Mouse (Mus musculus) testis, adult 2 months (tissue): ENCODE results near the gene Phactr2. TPM values are rescaled to one million over a fixed set of nuclear protein-coding genes. Genes with fewer than 3 reads are reported as not detected.

Experiments
- H3K27ac ChIP-seq: fragments of 200-500 bp; 2 replicates; pipeline ENCODE4 v1.5.1; 2012; ENCODE audit warnings: low read depth, low read length; ENCODE audit not compliant: control insufficient read depth, insufficient read depth
- H3K27me3 ChIP-seq: fragments of 200-500 bp; 2 replicates; pipeline ENCODE4 v1.6.1; 2012; ENCODE audit warnings: mild to moderate bottlenecking, low read length, moderate library complexity; ENCODE audit not compliant: control insufficient read depth, insufficient read depth
- H3K36me3 ChIP-seq: fragments of 200-500 bp; 2 replicates; pipeline ENCODE4 v1.6.1; 2012; ENCODE audit warnings: mild to moderate bottlenecking, low read length; ENCODE audit not compliant: control insufficient read depth, insufficient read depth
- H3K4me1 ChIP-seq: fragments of 200-500 bp; 2 replicates; pipeline ENCODE4 v1.6.1; 2012; ENCODE audit warnings: low read length; ENCODE audit not compliant: control insufficient read depth, insufficient read depth
- H3K4me3 ChIP-seq: fragments of 200-500 bp; 2 replicates; pipeline ENCODE4 v1.5.1; 2012; ENCODE audit warnings: low read depth, mild to moderate bottlenecking, low read length, moderate library complexity, mixed read lengths; ENCODE audit not compliant: control insufficient read depth
- CTCF ChIP-seq: fragments of 200-500 bp; IDR thresholded peaks from 2 replicates; pipeline ENCODE4 v1.5.1; 2012; ENCODE audit warnings: low read depth, mild to moderate bottlenecking, inconsistent platforms, low read length, moderate library complexity; ENCODE audit not compliant: control insufficient read depth, insufficient read depth, insufficient replicate concordance
- POLR2A ChIP-seq: fragments of 200-500 bp; IDR thresholded peaks from 2 replicates; pipeline ENCODE4 v1.6.1; 2012; ENCODE audit warnings: low read depth, mild to moderate bottlenecking, inconsistent platforms, low read length, moderate library complexity; ENCODE audit not compliant: control insufficient read depth
- polyA plus RNA-seq: library from polyadenylated mRNA; depleted of rRNA; stranded (reverse); fragments of >200 nt; gene quantifications from 2 replicates; pipeline ENCODE4 v1.2.3, GENCODE M21; 2012

Gene Phactr2
- polyA plus RNA-seq, 1 experiment: 3.5 TPM

DNA sequence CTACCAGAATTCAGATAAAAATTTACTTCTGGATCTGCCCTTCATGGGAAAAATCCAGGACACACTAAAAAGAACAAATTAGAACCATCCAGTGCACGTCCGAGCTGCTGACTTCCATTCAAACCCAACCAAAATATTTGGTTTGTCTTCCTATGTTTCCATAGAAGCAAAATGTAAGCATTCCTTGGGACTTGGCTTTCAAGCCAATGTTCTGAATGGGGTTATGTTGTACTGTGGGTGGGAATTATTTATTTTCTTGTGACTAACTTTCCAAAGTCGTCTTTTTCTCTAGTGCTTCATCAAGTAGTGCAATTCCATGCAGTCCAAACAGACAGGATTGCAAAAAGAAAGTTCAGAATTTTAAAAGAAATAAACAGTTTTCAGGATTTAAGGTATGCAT is 239.7 kb downstream of the Phactr2 start:
- Histone ChIP-seq H3K4me1 (no peaks in the 10 kb centered on the region), H3K36me3 (no peaks in the 10 kb centered on the region), H3K4me3 (no peak overlapping the region), H3K27me3 (no peaks in the 10 kb centered on the region), H3K27ac (no peak overlapping the region)
- TF ChIP-seq CTCF: no peak
- TF ChIP-seq POLR2A: no peak

DNA sequence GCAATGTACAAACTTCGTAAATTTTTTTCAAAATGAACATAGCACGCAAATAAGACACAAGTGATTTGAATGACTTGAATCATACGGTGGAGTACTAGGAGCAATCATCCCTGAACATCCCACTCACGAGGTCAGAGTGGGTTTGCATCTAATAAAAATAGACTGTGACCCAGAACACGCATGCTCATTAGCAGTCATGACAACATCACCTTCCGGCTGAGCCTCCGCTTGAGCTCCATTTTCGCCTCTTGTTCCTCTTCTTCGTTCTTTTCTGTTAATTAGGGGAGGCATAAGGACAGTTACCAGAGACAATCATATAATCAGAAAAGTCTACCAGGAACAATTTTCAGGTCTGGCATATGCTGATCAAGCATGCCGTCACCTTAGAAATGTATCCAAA is 240.3 kb downstream of the Phactr2 start:
- Histone ChIP-seq H3K4me3 (no peak overlapping the region), H3K27me3 (no peaks in the 10 kb centered on the region), H3K36me3 (no peaks in the 10 kb centered on the region), H3K27ac (no peak overlapping the region), H3K4me1 (no peaks in the 10 kb centered on the region)
- TF ChIP-seq CTCF: no peak
- no peak for TF ChIP-seq POLR2A

DNA sequence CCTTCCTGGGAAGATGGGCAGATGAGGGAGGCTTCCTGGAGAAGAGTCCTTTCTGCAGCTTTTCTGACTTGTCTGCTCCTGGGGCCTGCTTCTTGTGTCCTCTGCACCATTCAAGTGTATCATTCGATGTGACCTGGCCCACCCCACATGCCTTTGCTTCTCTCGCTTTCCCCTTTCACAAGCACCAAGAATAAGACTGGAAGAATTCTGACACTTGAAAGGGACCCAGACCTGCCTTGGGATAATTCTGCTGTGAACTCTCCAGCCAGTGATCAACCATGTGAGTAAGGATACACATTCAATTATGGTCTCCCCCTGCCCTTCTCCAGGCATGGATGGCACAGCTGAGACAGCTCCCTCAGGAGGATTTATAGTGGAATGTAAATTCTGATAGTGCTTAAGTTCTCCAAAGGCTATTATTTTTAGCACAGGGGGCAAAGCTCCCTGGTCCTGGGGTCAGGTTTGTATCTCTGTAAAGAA is 241.0 kb downstream of the Phactr2 start:
- TF ChIP-seq POLR2A (no peak), CTCF (no peak)
- H3K4me3 ChIP-seq: no peak overlapping the region
- H3K27ac ChIP-seq: no peak overlapping the region
- no peaks in the 10 kb centered on the region for H3K27me3 ChIP-seq
- no peaks in the 10 kb centered on the region for H3K4me1 ChIP-seq
- H3K36me3 ChIP-seq: no peaks in the 10 kb centered on the region

DNA sequence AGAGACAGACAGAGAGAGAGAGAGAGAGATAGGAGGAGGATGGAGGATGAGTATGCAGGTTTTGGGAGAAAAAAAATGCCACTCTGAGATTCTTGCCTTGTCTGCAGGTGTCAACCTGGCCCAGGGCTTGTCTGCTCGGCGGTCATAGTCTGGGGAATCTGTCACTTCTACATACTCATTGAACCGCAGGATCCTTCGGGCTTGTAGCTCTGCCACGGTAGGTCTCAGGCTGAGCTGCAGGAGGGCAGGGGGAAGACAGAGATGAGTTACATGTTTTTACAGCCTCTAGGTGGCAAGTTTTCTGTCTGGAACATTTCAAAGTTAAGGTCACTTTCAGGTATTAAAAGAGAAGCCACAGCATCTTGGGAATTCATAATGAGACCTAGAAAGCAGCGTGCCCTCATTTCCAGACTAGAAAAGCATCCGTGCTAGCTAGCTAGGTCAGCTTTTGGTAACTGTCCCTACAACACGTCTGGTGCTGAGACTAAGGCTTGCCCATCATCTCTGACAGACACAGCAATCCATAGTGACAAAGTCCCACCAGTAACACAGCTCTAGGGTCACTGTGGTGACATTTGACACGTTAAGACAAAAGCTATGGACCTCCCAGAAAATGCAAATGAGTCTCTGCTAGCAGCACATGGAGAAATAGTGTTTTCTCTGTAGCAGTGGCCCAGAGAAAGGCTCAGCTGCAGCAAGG is 241.6 kb downstream of the Phactr2 start:
- Histone ChIP-seq H3K27ac (no peak overlapping the region), H3K36me3 (no peaks in the 10 kb centered on the region), H3K4me3 (no peak overlapping the region), H3K4me1 (no peaks in the 10 kb centered on the region), H3K27me3 (no peaks in the 10 kb centered on the region)
- TF ChIP-seq POLR2A (no peak), CTCF (no peak)

DNA sequence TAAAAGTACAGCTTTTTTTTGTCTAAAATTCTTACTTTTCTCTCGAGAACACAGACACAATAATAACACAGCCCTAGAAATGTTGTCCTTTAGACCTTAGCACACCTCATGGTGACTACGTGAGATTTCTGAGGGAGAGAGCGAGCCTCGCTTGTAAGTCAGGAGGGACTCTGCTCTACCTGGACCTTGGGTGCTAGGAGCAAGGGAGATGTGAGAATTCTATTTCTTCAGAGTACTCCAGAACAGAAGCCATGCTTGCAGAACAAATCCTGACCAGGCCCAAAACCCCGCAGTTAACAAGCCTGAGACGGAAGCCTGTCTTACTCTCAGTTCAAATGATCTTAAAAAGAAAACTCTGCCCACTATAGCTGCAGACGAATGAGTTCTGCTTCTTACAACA is 243.5 kb downstream of the Phactr2 start:
- Histone ChIP-seq H3K27me3 (no peaks in the 10 kb centered on the region), H3K36me3 (no peaks in the 10 kb centered on the region), H3K27ac (no peak overlapping the region), H3K4me1 (no peaks in the 10 kb centered on the region), H3K4me3 (no peak overlapping the region)
- no peak for TF ChIP-seq POLR2A
- TF ChIP-seq CTCF: no peak

DNA sequence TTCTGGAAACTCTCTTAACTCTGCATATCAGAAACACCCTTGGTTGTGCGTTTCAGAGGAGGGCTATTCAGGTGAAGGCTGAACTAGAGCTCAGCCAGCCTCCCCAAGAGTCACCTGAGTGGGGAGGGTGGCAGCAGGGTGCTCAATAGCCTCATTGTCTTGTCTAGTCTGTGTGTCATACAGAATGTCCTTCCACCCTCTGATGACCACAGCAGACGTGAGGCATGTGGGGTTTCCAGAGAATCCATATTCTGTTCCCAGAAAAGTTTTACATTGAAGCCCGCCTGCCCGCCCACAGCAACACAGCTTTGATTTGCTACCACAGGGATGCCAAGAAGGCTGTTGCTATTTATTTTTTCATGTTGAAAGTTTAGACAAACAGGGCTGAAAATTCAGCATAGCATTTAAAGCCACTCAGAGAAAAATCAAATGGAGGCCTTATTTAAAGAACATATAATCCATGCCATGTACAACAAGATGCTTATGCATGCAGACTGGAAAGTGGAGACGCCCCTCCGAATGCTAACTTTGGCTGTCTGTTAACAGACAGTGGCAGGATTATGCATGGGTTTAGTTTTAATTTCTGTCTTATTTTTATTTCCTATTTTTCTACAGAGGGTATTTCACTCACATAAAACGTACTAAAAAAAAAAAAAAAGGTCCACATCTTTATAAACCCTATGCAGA is 248.7 kb downstream of the Phactr2 start:
- Histone ChIP-seq H3K27ac (no peak overlapping the region), H3K27me3 (no peaks in the 10 kb centered on the region), H3K4me1 (no peaks in the 10 kb centered on the region), H3K4me3 (no peak overlapping the region), H3K36me3 (no peaks in the 10 kb centered on the region)
- TF ChIP-seq CTCF: no peak

DNA sequence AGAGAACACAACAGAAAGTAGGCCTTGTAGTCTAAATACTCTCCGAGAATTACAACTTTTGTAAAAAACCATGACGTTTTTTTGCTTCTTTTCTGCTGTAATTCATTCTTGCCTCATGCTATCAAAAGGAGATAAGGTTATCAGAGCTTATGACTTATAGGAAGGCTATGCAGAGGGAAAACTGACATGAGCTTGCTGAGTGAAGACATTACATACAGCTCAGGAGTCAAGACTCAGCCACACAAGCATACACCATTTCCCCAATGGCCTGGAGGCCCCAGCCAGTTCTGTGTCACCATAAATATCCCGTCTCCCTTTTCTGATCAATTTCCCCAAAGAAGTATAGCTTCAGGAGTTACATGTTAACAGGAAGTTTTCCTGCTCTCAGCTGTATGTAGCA is 252.1 kb downstream of the Phactr2 start:
- Histone ChIP-seq H3K36me3 (no peaks in the 10 kb centered on the region), H3K4me1 (no peaks in the 10 kb centered on the region), H3K4me3 (no peak overlapping the region), H3K27ac (no peak overlapping the region), H3K27me3 (no peaks in the 10 kb centered on the region)
- TF ChIP-seq POLR2A: no peak
- no peak for TF ChIP-seq CTCF

DNA sequence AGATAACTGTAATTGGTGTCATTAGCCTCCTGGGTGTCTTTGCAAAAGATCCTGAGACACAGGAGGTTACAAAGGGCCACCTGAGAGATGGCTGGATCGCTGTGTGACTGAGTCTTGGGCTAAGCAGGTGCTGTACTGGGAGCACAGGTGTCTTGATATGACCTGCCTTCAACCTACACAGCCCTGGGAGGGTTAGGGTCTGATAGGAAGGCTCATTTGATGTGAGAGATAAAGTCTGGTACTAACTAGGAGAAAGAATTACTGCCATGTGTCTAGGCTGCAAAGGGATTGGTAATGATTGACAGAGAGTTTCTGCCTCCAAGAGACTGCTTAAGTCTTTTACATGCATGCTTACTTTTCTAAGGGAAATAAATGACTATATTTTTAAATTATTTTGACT is 254.2 kb downstream of the Phactr2 start:
- no peak overlapping the region for H3K27ac ChIP-seq
- H3K4me1 ChIP-seq: no peaks in the 10 kb centered on the region
- no peaks in the 10 kb centered on the region for H3K27me3 ChIP-seq
- TF ChIP-seq POLR2A (no peak), CTCF (no peak)
- H3K4me3 ChIP-seq: no peak overlapping the region
- no peaks in the 10 kb centered on the region for H3K36me3 ChIP-seq
